Mouse (Mus musculus): ENCODE measurements around the gene Rbbp5. TPM values are rescaled to one million over a fixed set of nuclear protein-coding genes. Genes with fewer than 3 reads are reported as not detected.

The Rbbp5 gene
- polyA plus RNA-seq, 1 experiment from 2014 or later, result 47.4 TPM

Other genes starting within 250 kb of the Rbbp5 start
- gene Gm10188, start 247.6 kb upstream of the Rbbp5 start, polyA plus RNA-seq (2016; fragmentation: Nextera tagmentation; extraction: Ambion mirVana), result 0.24 and 0.31 TPM in 2 replicates
- 1.0 and 3.5 TPM in 2 replicates for gene Klhdc8a, start 178.7 kb upstream of the Rbbp5 start, polyA plus RNA-seq (2016; fragmentation: Nextera tagmentation; extraction: Ambion mirVana)
- 42.3 and 44.4 TPM in 2 replicates for gene Nuak2, start 161.2 kb upstream of the Rbbp5 start, polyA plus RNA-seq (2016; fragmentation: Nextera tagmentation; extraction: Ambion mirVana)
- 15.1 and 18.7 TPM in 2 replicates for gene Tmcc2, start 86.1 kb upstream of the Rbbp5 start, polyA plus RNA-seq (2016; fragmentation: Nextera tagmentation; extraction: Ambion mirVana)
- gene Dstyk, start 59.8 kb upstream of the Rbbp5 start, polyA plus RNA-seq (2016; fragmentation: Nextera tagmentation; extraction: Ambion mirVana), result 10.6 and 12.3 TPM in 2 replicates
- gene Tmem81, start 28.9 kb downstream of the Rbbp5 start, polyA plus RNA-seq (2016; fragmentation: Nextera tagmentation; extraction: Ambion mirVana), result 1.1 and 1.9 TPM in 2 replicates
- gene Cntn2, start 65.9 kb downstream of the Rbbp5 start, polyA plus RNA-seq (2016; fragmentation: Nextera tagmentation; extraction: Ambion mirVana), result 41.2 and 87.6 TPM in 2 replicates

All from hindbrain, embryonic 10.5 days (tissue).